Comparison of ENCODE assay signal across 8 mouse cellular contexts in the genomic region with DNA sequence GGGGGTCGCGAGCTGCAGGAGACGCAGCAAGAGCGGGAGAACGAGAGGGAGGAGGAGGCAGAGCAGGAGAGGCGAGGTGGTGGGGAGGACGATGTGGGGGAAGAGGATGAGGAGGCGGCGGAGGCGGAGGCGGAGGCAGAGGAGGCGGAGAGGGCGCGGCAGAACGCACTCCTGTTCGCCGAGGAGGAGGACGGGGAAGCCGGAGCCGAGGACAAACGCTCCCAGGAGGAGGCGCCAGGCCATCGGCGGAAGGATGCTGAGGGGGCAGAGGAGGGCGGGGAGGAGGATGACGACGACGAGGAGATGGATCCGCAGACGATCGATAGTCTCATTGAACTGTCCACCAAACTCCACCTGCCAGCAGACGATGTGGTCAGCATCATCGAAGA. TPM values are rescaled to one million over a fixed set of nuclear protein-coding genes. Genes with fewer than 3 reads are reported as not detected.
A peak's percentile ranks its signal among the peaks of the same experiment; 100 is the strongest.
DNase-seq lines count a peak whose midpoint lies in the region; ATAC-seq and TF ChIP-seq lines count a peak whose summit lies in the region.

No protein-coding gene starts in this region.

- no peak for TF ChIP-seq POLR2A in liver, adult 2 months (IDR thresholded peaks at IDR 0.05; ENCODE audit: extremely low read depth, insufficient read depth, low read length)

- no peak for ATAC-seq in hindbrain, embryonic 14.5 days (ENCODE audit: low FRiP score)

- no peaks in the 10 kb centered on the region for H3K79me2 ChIP-seq in liver, adult 2 months (ENCODE audit: control insufficient read depth, insufficient read depth, low read length)

- TF ChIP-seq CTCF in liver, adult 2 months (IDR thresholded peaks at IDR 0.05; ENCODE audit: low read depth, low read length) = no peak

- H3K27ac ChIP-seq in ES-E14 (ENCODE audit: insufficient read depth, low read depth, low read length, poor library complexity, severe bottlenecking) = no peak overlapping the region
- no peak overlapping the region for H3K27ac ChIP-seq in embryonic facial prominence, embryonic 10.5 days (replicated peaks)
- 0 out of 2 replicates have a peak overlapping the region, but pooled peaks have one; percentile 5 for H3K27ac ChIP-seq in hindbrain, embryonic 14.5 days
- no peak overlapping the region for H3K27ac ChIP-seq in liver, adult 2 months (replicated peaks; ENCODE audit: insufficient read depth, low read depth, low read length)

- H3K4me2 ChIP-seq in hindbrain, embryonic 14.5 days (replicated peaks) = peak overlapping the region; percentile 100

- H3K4me1 ChIP-seq in ES-E14 (ENCODE audit: control insufficient read depth in 2 of 2, insufficient read depth in 2 of 2, low read length in 2 of 2, poor library complexity in 1 of 2) = peaks cover 2 to 19% of the 10 kb centered on the region in 2 experiments; a peak in 1 of 4 replicates
- H3K4me1 ChIP-seq in embryonic facial prominence, embryonic 10.5 days = peaks cover 48% of the 10 kb centered on the region
- H3K4me1 ChIP-seq in hindbrain, embryonic 14.5 days (replicated peaks; ENCODE audit: control insufficient read depth, insufficient read depth, low read length) = peaks cover 17% of the 10 kb centered on the region
- H3K4me1 ChIP-seq in liver, adult 2 months (ENCODE audit: control insufficient read depth, insufficient read depth, low read length) = peaks cover 8% of the 10 kb centered on the region

- peak overlapping the region; percentile 70 to 71 for H3K4me3 ChIP-seq in ES-E14 (ENCODE audit: insufficient read depth in 1 of 2, low read depth in 1 of 2, low read length in 2 of 2, poor library complexity in 1 of 2, severe bottlenecking in 1 of 2)
- peak overlapping the region; percentile 59 for H3K4me3 ChIP-seq in embryonic facial prominence, embryonic 10.5 days
- H3K4me3 ChIP-seq in hindbrain, embryonic 14.5 days (replicated peaks; ENCODE audit: low read length) = peak overlapping the region; percentile 60
- H3K4me3 ChIP-seq in liver, adult 2 months (ENCODE audit: insufficient read depth, low read depth, low read length) = peak overlapping the region; percentile 45; the same call in 1 of the 2 replicates

- in situ Hi-C loops in ES-E14 (cut with MboI; ENCODE audit: low sequenced_read_pairs in 2 of 2, unreplicated experiment in 2 of 2) = no loop called here

- no peaks in the 10 kb centered on the region for H3K9me3 ChIP-seq in ES-E14 (ENCODE audit: control insufficient read depth, insufficient read depth, low read depth, low read length)
- no peaks in the 10 kb centered on the region for H3K9me3 ChIP-seq in embryonic facial prominence, embryonic 10.5 days
- H3K9me3 ChIP-seq in hindbrain, embryonic 14.5 days (ENCODE audit: control insufficient read depth, low read length) = no peaks in the 10 kb centered on the region

- peak overlapping the region; percentile 65 for H3K9ac ChIP-seq in ES-E14 (ENCODE audit: insufficient read depth, low read depth, low read length, poor library complexity, severe bottlenecking)
- peak overlapping the region; percentile 65 for H3K9ac ChIP-seq in hindbrain, embryonic 14.5 days
- no peak overlapping the region; the same call in 1 of the 2 replicates for H3K9ac ChIP-seq in liver, adult 2 months (ENCODE audit: low read depth, low read length)

- H3K27me3 ChIP-seq in embryonic facial prominence, embryonic 10.5 days (replicated peaks; ENCODE audit: low read depth, poor library complexity, severe bottlenecking) = peaks cover 76% of the 10 kb centered on the region
- H3K27me3 ChIP-seq in hindbrain, embryonic 14.5 days (ENCODE audit: control insufficient read depth, insufficient read depth, low read length) = peaks cover 43% of the 10 kb centered on the region
- peaks cover 22% of the 10 kb centered on the region for H3K27me3 ChIP-seq in liver, adult 2 months (ENCODE audit: control insufficient read depth, insufficient read depth, low read length)

- WGBS in embryonic facial prominence, embryonic 10.5 days = under 1% methylated on average over 33 of the region's 33 CpGs
- WGBS in hindbrain, embryonic 14.5 days = under 1% methylated on average over 30 of the region's 33 CpGs
- WGBS in liver, adult 2 months = 2% methylated on average over 31 of the region's 33 CpGs

- H3K36me3 ChIP-seq in ES-E14 (ENCODE audit: control insufficient read depth, insufficient read depth, low read length, poor library complexity, severe bottlenecking) = peaks cover under 1% of the 10 kb centered on the region; the same call in 1 of the 2 replicates
- H3K36me3 ChIP-seq in embryonic facial prominence, embryonic 10.5 days (replicated peaks) = peaks cover 23% of the 10 kb centered on the region
- peaks cover 20% of the 10 kb centered on the region for H3K36me3 ChIP-seq in hindbrain, embryonic 14.5 days (replicated peaks; ENCODE audit: control insufficient read depth, insufficient read depth)
- H3K36me3 ChIP-seq in liver, adult 2 months (ENCODE audit: control insufficient read depth, insufficient read depth, low read length) = no peaks in the 10 kb centered on the region

- peak; percentile 19 to 23 for DNase-seq in heart, adult 18-20 months
- DNase-seq in heart, adult 11 months = no peak
- DNase-seq in ES-E14 (ENCODE audit: low read depth, low spot score) = no peak
- peak; percentile 47 for DNase-seq in embryonic facial prominence, embryonic 10.5 days (ENCODE audit: low spot score)
- no peak for DNase-seq in hindbrain, embryonic 14.5 days (ENCODE audit: low spot score)
- no peak for DNase-seq in liver, adult 2 months (ENCODE audit: extremely low read depth, low read depth, low spot score)
- DNase-seq in retina, embryonic 14.5 days (ENCODE audit: low spot score) = peak; percentile 33
- DNase-seq in urinary bladder, adult 18-20 months (ENCODE audit: low spot score in 2 of 2) = no peak

TF ChIP-seq in ES-E14, 5 proteins besides CTCF, POLR2A, EP300 and RAD21:
- TF ChIP-seq ZNF384 (IDR thresholded peaks at IDR 0.05; ENCODE audit: low read depth, low read length) (no peak), MAFK (IDR thresholded peaks at IDR 0.05; ENCODE audit: insufficient read depth, low read depth, low read length) (no peak), CHD2 (IDR thresholded peaks at IDR 0.05; ENCODE audit: low read depth, low read length) (no peak), ZC3H11A (IDR thresholded peaks at IDR 0.05; ENCODE audit: borderline replicate concordance, low read depth, low read length) (no peak), HCFC1 (IDR thresholded peaks at IDR 0.05; ENCODE audit: borderline replicate concordance, insufficient read depth, low read length) (no peak)

RNA-seq across cellular contexts. Expression of gene Vgf, which starts 5.8 kb away (rescaled TPM):
- total RNA-seq in heart, adult 18-20 months (2021) = not detected
- 32.2 and 45.6 TPM in 2 replicates for total RNA-seq in ES-E14 (2012; rRNA removed)
- 0.39 and 0.40 TPM in 2 replicates for polyA plus RNA-seq in embryonic facial prominence, embryonic 10.5 days (2016; fragmentation: Nextera tagmentation; extraction: Ambion mirVana)
- 7.0 and 9.7 TPM in 2 replicates for polyA plus RNA-seq in hindbrain, embryonic 14.5 days (2014; fragmentation: Nextera tagmentation; extraction: Ambion mirVana)
- total RNA-seq in liver, adult 2 months (2014; rRNA removed) = 0.07 TPM in 1 of 2 replicates, not detected in the other
- not detected in 2 replicates for polyA plus RNA-seq in liver, adult 2 months (2012; rRNA removed)

RNA-seq across cellular contexts. Expression of gene Ap1s1, which starts 13.9 kb away (rescaled TPM):
- 10 to 100 TPM; 37.5 to 40.2 TPM for total RNA-seq in heart, adult 18-20 months (2021)
- 76.4 and 112 TPM in 2 replicates for total RNA-seq in ES-E14 (2012; rRNA removed)
- 177 and 178 TPM in 2 replicates for polyA plus RNA-seq in embryonic facial prominence, embryonic 10.5 days (2016; fragmentation: Nextera tagmentation; extraction: Ambion mirVana)
- polyA plus RNA-seq in hindbrain, embryonic 14.5 days (2014; fragmentation: Nextera tagmentation; extraction: Ambion mirVana) = 192 and 201 TPM in 2 replicates
- total RNA-seq in liver, adult 2 months (2014; rRNA removed) = 21.5 and 23.8 TPM in 2 replicates
- polyA plus RNA-seq in liver, adult 2 months (2012; rRNA removed) = 24.1 and 25.6 TPM in 2 replicates

RNA-seq across cellular contexts. Expression of gene Serpine1, which starts 40.0 kb away (rescaled TPM):
- 10 to 100 TPM; 18.4 to 33.2 TPM for total RNA-seq in heart, adult 18-20 months (2021)
- 91.8 and 166 TPM in 2 replicates for total RNA-seq in ES-E14 (2012; rRNA removed)
- polyA plus RNA-seq in embryonic facial prominence, embryonic 10.5 days (2016; fragmentation: Nextera tagmentation; extraction: Ambion mirVana) = 0.12 TPM in 1 of 2 replicates, not detected in the other
- polyA plus RNA-seq in hindbrain, embryonic 14.5 days (2014; fragmentation: Nextera tagmentation; extraction: Ambion mirVana) = 0.25 TPM in 2 replicates
- 0.83 and 1.9 TPM in 2 replicates for total RNA-seq in liver, adult 2 months (2014; rRNA removed)
- 0.12 and 0.32 TPM in 2 replicates for polyA plus RNA-seq in liver, adult 2 months (2012; rRNA removed)

RNA-seq across cellular contexts. Expression of gene Znhit1, which starts 44.2 kb away (rescaled TPM):
- total RNA-seq in heart, adult 18-20 months (2021) = 10 to 100 TPM; 62.6 to 67.4 TPM
- 41.2 and 46.0 TPM in 2 replicates for total RNA-seq in ES-E14 (2012; rRNA removed)
- polyA plus RNA-seq in embryonic facial prominence, embryonic 10.5 days (2016; fragmentation: Nextera tagmentation; extraction: Ambion mirVana) = 106 and 117 TPM in 2 replicates
- polyA plus RNA-seq in hindbrain, embryonic 14.5 days (2014; fragmentation: Nextera tagmentation; extraction: Ambion mirVana) = 116 and 121 TPM in 2 replicates
- 30.0 and 44.5 TPM in 2 replicates for total RNA-seq in liver, adult 2 months (2014; rRNA removed)
- 101 and 109 TPM in 2 replicates for polyA plus RNA-seq in liver, adult 2 months (2012; rRNA removed)

RNA-seq across cellular contexts. Expression of gene Plod3, which starts 45.2 kb away (rescaled TPM):
- 10 to 100 TPM; 33.2 to 35.8 TPM for total RNA-seq in heart, adult 18-20 months (2021)
- 155 and 201 TPM in 2 replicates for total RNA-seq in ES-E14 (2012; rRNA removed)
- polyA plus RNA-seq in embryonic facial prominence, embryonic 10.5 days (2016; fragmentation: Nextera tagmentation; extraction: Ambion mirVana) = 42.6 and 44.6 TPM in 2 replicates
- polyA plus RNA-seq in hindbrain, embryonic 14.5 days (2014; fragmentation: Nextera tagmentation; extraction: Ambion mirVana) = 30.1 and 30.7 TPM in 2 replicates
- 21.5 and 22.7 TPM in 2 replicates for total RNA-seq in liver, adult 2 months (2014; rRNA removed)
- 23.4 and 27.4 TPM in 2 replicates for polyA plus RNA-seq in liver, adult 2 months (2012; rRNA removed)

Comparison
In these comparisons a context has a peak if more than half of its experiments do, and no peak if none do; other contexts are left out.
1. DNase-seq: peak in heart, adult 18-20 months (2 of 2), embryonic facial prominence, embryonic 10.5 days (single experiment) and retina, embryonic 14.5 days (single experiment); none in heart, adult 11 months (single experiment), ES-E14 (single experiment), hindbrain, embryonic 14.5 days (single experiment), liver, adult 2 months (single experiment) and urinary bladder, adult 18-20 months (0 of 2).
2. RNA of gene Vgf, which starts 5.8 kb away (total RNA-seq): 32.2 to 45.6 TPM in ES-E14; not detected in heart, adult 18-20 months and 0.07 TPM in liver, adult 2 months; every median in the first group is over 10 times any median in the second.
3. Peak in every context shown above with its lines, with median percentiles within 50 percentile points of each other: H3K4me3 ChIP-seq.